ENCODE assay signal across 8 mouse cellular contexts in the genomic region with DNA sequence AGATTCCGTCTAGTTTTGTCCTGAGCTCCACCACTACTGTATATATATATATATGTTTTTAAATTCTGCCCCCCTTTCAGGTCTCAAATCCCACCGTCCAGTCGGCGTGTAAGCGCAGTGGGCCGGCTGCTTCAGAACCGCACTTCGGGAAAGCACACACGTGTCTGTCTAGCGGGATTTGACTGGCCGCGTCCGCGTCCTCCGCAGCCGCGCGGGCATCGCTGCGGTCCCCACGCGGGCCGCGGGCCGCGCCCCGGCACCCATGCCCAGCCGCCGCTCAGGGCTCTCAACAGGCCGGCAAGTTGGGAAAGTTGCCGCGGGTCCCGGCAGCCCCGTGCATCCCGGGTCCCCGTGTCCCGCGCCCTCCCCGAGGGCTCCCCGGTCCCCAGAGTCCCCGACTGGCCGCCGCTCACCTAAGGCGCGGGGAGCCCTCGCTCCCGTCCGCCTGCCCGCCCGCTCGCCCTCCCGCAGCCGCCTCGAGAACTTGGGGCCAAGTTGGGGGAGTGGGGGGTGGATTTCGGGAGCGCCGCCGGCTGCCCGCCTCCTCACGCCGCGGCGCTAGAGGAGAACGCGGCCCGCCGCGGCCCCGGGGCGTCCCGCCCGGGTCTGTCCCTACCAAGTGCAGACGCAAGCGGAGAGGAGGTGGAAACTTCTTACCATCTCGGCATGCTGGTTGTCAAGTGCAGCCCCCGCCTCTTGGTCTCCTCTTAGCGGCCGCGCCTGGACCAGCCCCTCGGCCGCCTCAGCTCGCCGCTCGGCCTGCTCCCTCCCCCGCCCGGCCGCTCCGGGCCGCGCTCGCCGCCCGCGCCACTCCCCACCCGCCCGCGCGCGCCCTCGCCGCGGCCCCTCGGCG. TPM values are rescaled to one million over a fixed set of nuclear protein-coding genes. Genes with fewer than 3 reads are reported as not detected.
DNase-seq lines count a peak whose midpoint lies in the region; ATAC-seq lines count a peak whose summit lies in the region.

No protein-coding gene starts in this region.

- ATAC-seq in megakaryocyte, adult 5-6 weeks (ENCODE audit: poor library complexity, severe bottlenecking), result no peak
- peak; percentile 77 for ATAC-seq in lung, embryonic 15.5 days (ENCODE audit: borderline replicate concordance, extremely low read depth, low FRiP score, low TSS enrichment)
- peak; percentile 78; the same call in 1 of the 2 replicates for ATAC-seq in stomach, embryonic 14.5 days (ENCODE audit: insufficient number of reproducible peaks, insufficient read depth, low FRiP score, low read depth)
- no peak for ATAC-seq in CD4-positive, CD25-positive, alpha-beta regulatory T cell, adult 4 months

- DNase-seq in embryo, embryonic 10 days (ENCODE audit: low spot score), result peak; percentile 86
- DNase-seq in heart, adult 9 months (ENCODE audit: low spot score in 2 of 2), result peak; percentile 50 to 59
- peak; percentile 49 to 52 for DNase-seq in kidney, adult 8-10 months

- WGBS in lung, embryonic 15.5 days, result under 1% methylated on average over 92 of the region's 104 CpGs
- WGBS in stomach, embryonic 14.5 days, result under 1% methylated on average over 66 of the region's 104 CpGs

- H3K27me3 ChIP-seq in megakaryocyte, embryonic 14.5 days (replicated peaks), result peaks cover 75% of the 10 kb centered on the region
- H3K27me3 ChIP-seq in lung, embryonic 15.5 days, result peaks cover 70% of the 10 kb centered on the region
- no peaks in the 10 kb centered on the region for H3K27me3 ChIP-seq in stomach, embryonic 14.5 days (ENCODE audit: control insufficient read depth, insufficient read depth, low read length)

- H3K36me3 ChIP-seq in megakaryocyte, embryonic 14.5 days (replicated peaks; ENCODE audit: low read length), result no peaks in the 10 kb centered on the region
- H3K36me3 ChIP-seq in lung, embryonic 15.5 days, result no peaks in the 10 kb centered on the region
- H3K36me3 ChIP-seq in stomach, embryonic 14.5 days (ENCODE audit: control insufficient read depth, insufficient read depth, low read length), result no peaks in the 10 kb centered on the region

- H3K9ac ChIP-seq in lung, embryonic 15.5 days, result peak overlapping the region; percentile 49
- peak overlapping the region; percentile 80 for H3K9ac ChIP-seq in stomach, embryonic 14.5 days (replicated peaks; ENCODE audit: low read depth, low read length)

- H3K9me3 ChIP-seq in megakaryocyte, embryonic 14.5 days, result peaks cover 3% of the 10 kb centered on the region; the same call in 1 of the 2 replicates
- H3K9me3 ChIP-seq in lung, embryonic 15.5 days, result no peaks in the 10 kb centered on the region
- no peaks in the 10 kb centered on the region for H3K9me3 ChIP-seq in stomach, embryonic 14.5 days (ENCODE audit: control insufficient read depth, low read depth, low read length)

- peak overlapping the region; percentile 89 for H3K4me3 ChIP-seq in megakaryocyte, embryonic 14.5 days (replicated peaks)
- H3K4me3 ChIP-seq in lung, embryonic 15.5 days, result peak overlapping the region; percentile 71
- H3K4me3 ChIP-seq in stomach, embryonic 14.5 days (ENCODE audit: low read depth, low read length), result peak overlapping the region; percentile 74

- H3K4me2 ChIP-seq in lung, embryonic 15.5 days, result peak overlapping the region; percentile 91
- H3K4me2 ChIP-seq in stomach, embryonic 14.5 days (replicated peaks; ENCODE audit: low read depth, low read length), result peak overlapping the region; percentile 77

- peak overlapping the region; percentile 63 for H3K27ac ChIP-seq in lung, embryonic 15.5 days
- H3K27ac ChIP-seq in stomach, embryonic 14.5 days (ENCODE audit: low read length), result peak overlapping the region; percentile 97

- peaks cover 21% of the 10 kb centered on the region for H3K4me1 ChIP-seq in megakaryocyte, embryonic 14.5 days
- H3K4me1 ChIP-seq in lung, embryonic 15.5 days, result peaks cover 19% of the 10 kb centered on the region; the same call in 1 of the 2 replicates
- peaks cover 13% of the 10 kb centered on the region; the same call in 1 of the 2 replicates for H3K4me1 ChIP-seq in stomach, embryonic 14.5 days (ENCODE audit: control insufficient read depth, insufficient read depth, low read length)

RNA-seq across cellular contexts. Expression of a gene that starts 0.5 kb away (rescaled TPM):
- polyA plus RNA-seq in megakaryocyte, embryonic 14.5 days (2012; ENCODE audit: insufficient read depth, low replicate concordance), result not detected in 2 replicates
- total RNA-seq in megakaryocyte, adult 5-6 weeks (2015), result not detected in 2 replicates
- not detected in 2 replicates for total RNA-seq in megakaryocyte, adult 5-6 weeks (2017)
- polyA plus RNA-seq in lung, embryonic 15.5 days (2015; fragmentation: Nextera tagmentation; extraction: Ambion mirVana), result 5.8 and 6.0 TPM in 2 replicates
- polyA plus RNA-seq in stomach, embryonic 14.5 days (2014; fragmentation: Nextera tagmentation; extraction: Ambion mirVana), result 28.3 and 35.7 TPM in 2 replicates
- not detected for polyA plus RNA-seq in CD4-positive, CD25-positive, alpha-beta regulatory T cell, adult 4 months (2017; shearing (Covaris generic))

Comparison
In these comparisons a context has a peak if more than half of its experiments do, and no peak if none do; other contexts are left out.
1. ATAC-seq: peak in lung, embryonic 15.5 days (single experiment) and stomach, embryonic 14.5 days (single experiment); none in megakaryocyte, adult 5-6 weeks (single experiment) and CD4-positive, CD25-positive, alpha-beta regulatory T cell, adult 4 months (single experiment).
2. Peak in every context shown above with its lines, with median percentiles within 50 percentile points of each other: H3K4me3 ChIP-seq and DNase-seq.